Mouse (Mus musculus) small intestine, adult 2 months (tissue): ENCODE results near the gene Pcgf3.

Source experiments
- CTCF ChIP-seq: fragments of 200-500 bp; IDR thresholded peaks from 2 replicates; pipeline ENCODE4 v1.5.1; 2012; ENCODE audit warnings: low read depth, mild to moderate bottlenecking, control low read depth, inconsistent platforms, low read length, moderate library complexity, mixed read lengths; ENCODE audit not compliant: insufficient replicate concordance, insufficient read length; ENCODE audit errors: extremely low read depth
- POLR2A ChIP-seq: fragments of 200-500 bp; IDR thresholded peaks from 2 replicates; pipeline ENCODE4 v1.6.1; 2012; ENCODE audit warnings: low read depth, mild to moderate bottlenecking, control low read depth, inconsistent platforms, low read length, moderate library complexity

DNA sequence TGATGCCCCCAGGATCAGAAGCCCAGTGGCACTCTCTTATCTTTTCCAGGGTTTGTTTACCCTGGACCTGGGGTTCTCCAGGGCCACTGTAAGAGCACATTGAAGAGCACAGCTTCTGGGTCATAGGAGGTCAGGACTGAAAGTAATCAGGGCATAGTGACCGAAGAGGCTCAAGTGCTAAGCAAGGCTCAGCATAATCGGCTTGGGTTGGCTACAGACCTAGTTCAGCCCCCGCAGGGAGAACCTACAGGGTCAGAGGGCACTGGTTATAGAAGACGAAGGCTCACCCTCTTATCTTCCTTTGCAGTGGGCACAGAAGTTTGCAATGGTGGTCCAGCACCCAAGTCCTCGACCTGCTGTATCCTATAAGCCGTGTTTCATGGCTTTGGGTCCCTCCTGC lies 29.8 kb upstream of the Pcgf3 start:
- TF ChIP-seq POLR2A (no peak), CTCF (no peak)
